Mouse (Mus musculus): ENCODE data around the gene Foxf1. TPM values are rescaled to one million over a fixed set of nuclear protein-coding genes. Genes with fewer than 3 reads are reported as not detected.

Foxf1 gene
- polyA plus RNA-seq, 1 experiment from 2014 or later, result 1.3 TPM

GRCm38 (mm10) chr8:121074108-121074847 lies 9.9 kb upstream of the Foxf1 start:
- WGBS, result 5% methylated on average over 15 of the region's 15 CpGs
- peaks cover 94% of the 10 kb centered on the region for H3K27me3 ChIP-seq

GRCm38 (mm10) chr8:121074848-121075145 lies 9.4 kb upstream of the Foxf1 start:
- no peaks in the 10 kb centered on the region for H3K9me3 ChIP-seq
- WGBS, result 2% methylated on average over 10 of the region's 10 CpGs
- H3K9ac ChIP-seq, result no peak overlapping the region
- H3K4me3 ChIP-seq, result no peak overlapping the region
- no peak for ATAC-seq (ENCODE audit: low FRiP score, low read depth)
- H3K4me2 ChIP-seq, result no peak overlapping the region
- peaks cover 95% of the 10 kb centered on the region for H3K27me3 ChIP-seq
- no peaks in the 10 kb centered on the region for H3K36me3 ChIP-seq
- 0 out of 2 replicates have a peak, but pooled peaks cover 4% of the 10 kb centered on the region for H3K4me1 ChIP-seq (replicated peaks)
- no peak overlapping the region for H3K27ac ChIP-seq (replicated peaks)

More at GRCm38 (mm10) chr8:121074108-121074847, 9.9 kb upstream of the Foxf1 start:
- Histone ChIP-seq H3K36me3 (no peaks in the 10 kb centered on the region), H3K4me3 (no peak overlapping the region), H3K27ac (replicated peaks) (no peak overlapping the region), H3K9me3 (no peaks in the 10 kb centered on the region), H3K4me2 (no peak overlapping the region), H3K9ac (no peak overlapping the region), H3K4me1 (replicated peaks) (0 out of 2 replicates have a peak, but pooled peaks cover 4% of the 10 kb centered on the region)
- ATAC-seq (ENCODE audit: low FRiP score, low read depth), result no peak

GRCm38 (mm10) chr8:121075936-121076335 lies 8.2 kb upstream of the Foxf1 start:
- H3K4me1 ChIP-seq (replicated peaks), result 0 out of 2 replicates have a peak, but pooled peaks cover 4% of the 10 kb centered on the region
- 2% methylated on average over 13 of the region's 13 CpGs for WGBS

GRCm38 (mm10) chr8:121076555-121076954 lies 7.6 kb upstream of the Foxf1 start:
- Histone ChIP-seq H3K27me3 (peaks cover 95% of the 10 kb centered on the region), H3K9me3 (no peaks in the 10 kb centered on the region), H3K9ac (no peak overlapping the region), H3K36me3 (no peaks in the 10 kb centered on the region), H3K4me3 (no peak overlapping the region), H3K4me2 (no peak overlapping the region), H3K27ac (replicated peaks) (no peak overlapping the region), H3K4me1 (replicated peaks) (0 out of 2 replicates have a peak, but pooled peaks cover 4% of the 10 kb centered on the region)
- ATAC-seq (ENCODE audit: low FRiP score, low read depth), result no peak
- WGBS, result 2% methylated on average over 7 of the region's 7 CpGs

More at GRCm38 (mm10) chr8:121075936-121076335, 8.2 kb upstream of the Foxf1 start:
- Histone ChIP-seq H3K27me3 (peaks cover 95% of the 10 kb centered on the region), H3K9ac (no peak overlapping the region), H3K27ac (replicated peaks) (no peak overlapping the region), H3K36me3 (no peaks in the 10 kb centered on the region), H3K9me3 (no peaks in the 10 kb centered on the region), H3K4me3 (no peak overlapping the region), H3K4me2 (no peak overlapping the region)
- no peak for ATAC-seq (ENCODE audit: low FRiP score, low read depth)

- 1% methylated on average over 14 of the region's 14 CpGs for WGBS
- no peak for ATAC-seq (ENCODE audit: low FRiP score, low read depth)
- H3K4me3 ChIP-seq, result no peak overlapping the region
Observed at GRCm38 (mm10) chr8:121078721-121079120, 5.5 kb upstream of the Foxf1 start.

GRCm38 (mm10) chr8:121079201-121079600 lies 5.0 kb upstream of the Foxf1 start:
- H3K9me3 ChIP-seq, result no peaks in the 10 kb centered on the region
- H3K27me3 ChIP-seq, result peaks cover 97% of the 10 kb centered on the region
- H3K4me1 ChIP-seq (replicated peaks), result peaks cover 16% of the 10 kb centered on the region
- no peak overlapping the region for H3K9ac ChIP-seq
- H3K4me3 ChIP-seq, result no peak overlapping the region
- no peak overlapping the region for H3K27ac ChIP-seq (replicated peaks)
- no peak for ATAC-seq (ENCODE audit: low FRiP score, low read depth)
- H3K36me3 ChIP-seq, result no peaks in the 10 kb centered on the region
- no peak overlapping the region for H3K4me2 ChIP-seq
- 2% methylated on average over 7 of the region's 7 CpGs for WGBS

More at GRCm38 (mm10) chr8:121078721-121079120, 5.5 kb upstream of the Foxf1 start:
- H3K36me3 ChIP-seq, result no peaks in the 10 kb centered on the region
- no peak overlapping the region for H3K4me2 ChIP-seq
- peaks cover 98% of the 10 kb centered on the region for H3K27me3 ChIP-seq
- no peak overlapping the region for H3K9ac ChIP-seq
- peaks cover 12% of the 10 kb centered on the region for H3K4me1 ChIP-seq (replicated peaks)
- H3K9me3 ChIP-seq, result no peaks in the 10 kb centered on the region
- no peak overlapping the region for H3K27ac ChIP-seq (replicated peaks)

- H3K9me3 ChIP-seq, result no peaks in the 10 kb centered on the region
- H3K36me3 ChIP-seq, result no peaks in the 10 kb centered on the region
- peaks cover 24% of the 10 kb centered on the region for H3K4me1 ChIP-seq (replicated peaks)
- no peak overlapping the region for H3K4me3 ChIP-seq
- peaks cover 97% of the 10 kb centered on the region for H3K27me3 ChIP-seq
- H3K27ac ChIP-seq (replicated peaks), result no peak overlapping the region
- WGBS, result 3% methylated on average over 12 of the region's 12 CpGs
- no peak overlapping the region for H3K9ac ChIP-seq
- no peak for ATAC-seq (ENCODE audit: low FRiP score, low read depth)
- H3K4me2 ChIP-seq, result no peak overlapping the region
Observed at GRCm38 (mm10) chr8:121079944-121080343, 4.2 kb upstream of the Foxf1 start.

- Histone ChIP-seq H3K9me3 (no peaks in the 10 kb centered on the region), H3K27ac (replicated peaks) (no peak overlapping the region), H3K4me2 (no peak overlapping the region), H3K4me3 (no peak overlapping the region), H3K9ac (no peak overlapping the region), H3K36me3 (no peaks in the 10 kb centered on the region), H3K27me3 (peaks cover 97% of the 10 kb centered on the region), H3K4me1 (replicated peaks) (peaks cover 24% of the 10 kb centered on the region)
- no peak for ATAC-seq (ENCODE audit: low FRiP score, low read depth)
- WGBS, result under 1% methylated on average over 49 of the region's 49 CpGs
Observed at GRCm38 (mm10) chr8:121080361-121081090, 3.7 kb upstream of the Foxf1 start.

GRCm38 (mm10) chr8:121081398-121081797 lies 2.8 kb upstream of the Foxf1 start:
- Histone ChIP-seq H3K9ac (no peak overlapping the region), H3K4me3 (no peak overlapping the region)

GRCm38 (mm10) chr8:121082218-121083092 lies 1.7 kb upstream of the Foxf1 start:
- Histone ChIP-seq H3K4me1 (replicated peaks) (peaks cover 24% of the 10 kb centered on the region), H3K36me3 (no peaks in the 10 kb centered on the region), H3K27ac (replicated peaks) (no peak overlapping the region), H3K27me3 (peaks cover 97% of the 10 kb centered on the region), H3K9me3 (no peaks in the 10 kb centered on the region), H3K9ac (no peak overlapping the region), H3K4me3 (peak overlapping the region; percentile 35), H3K4me2 (peak overlapping the region; percentile 61)
- no peak for ATAC-seq (ENCODE audit: low FRiP score, low read depth)
- under 1% methylated on average over 57 of the region's 57 CpGs for WGBS

More at GRCm38 (mm10) chr8:121081398-121081797, 2.8 kb upstream of the Foxf1 start:
- Histone ChIP-seq H3K4me2 (no peak overlapping the region), H3K27me3 (peaks cover 97% of the 10 kb centered on the region), H3K9me3 (no peaks in the 10 kb centered on the region), H3K36me3 (no peaks in the 10 kb centered on the region), H3K4me1 (replicated peaks) (peaks cover 24% of the 10 kb centered on the region), H3K27ac (replicated peaks) (no peak overlapping the region)
- no peak for ATAC-seq (ENCODE audit: low FRiP score, low read depth)
- WGBS, result 1% methylated on average over 7 of the region's 7 CpGs

- Histone ChIP-seq H3K4me2 (peak overlapping the region; percentile 61), H3K27ac (replicated peaks) (no peak overlapping the region), H3K36me3 (no peaks in the 10 kb centered on the region), H3K4me3 (peak overlapping the region; percentile 35), H3K4me1 (replicated peaks) (peaks cover 24% of the 10 kb centered on the region), H3K9ac (no peak overlapping the region), H3K27me3 (peaks cover 92% of the 10 kb centered on the region), H3K9me3 (no peaks in the 10 kb centered on the region)
- under 1% methylated on average over 88 of the region's 89 CpGs for WGBS
- no peak; the same call in 1 of the 2 replicates for ATAC-seq (ENCODE audit: low FRiP score, low read depth)
Observed at GRCm38 (mm10) chr8:121083093-121083935, 872 bp upstream of the Foxf1 start.

All from hindbrain, embryonic 15.5 days (tissue).